Mouse (Mus musculus) left cerebral cortex, adult 9 months (tissue): ENCODE data around the gene Atp1a4.

Source experiments
- DNase-seq, 2 experiments: peaks; one replicate each; pipeline ENCODE4 v3.0.0; 2022; ENCODE audit warnings: low spot score in 2 of 2

Atp1a4 gene

GRCm38 (mm10) chr1:172258314-172258713 is at the start of gene Atp1a4:
TSS of gene Atp1a4 (minus strand) at chr1:172258414.
- no peak for DNase-seq

- DNase-seq = no peak
Observed at GRCm38 (mm10) chr1:172307936-172308335, 49.7 kb upstream of the Atp1a4 start.

- no peak for DNase-seq
Observed at GRCm38 (mm10) chr1:172306885-172307284, 48.7 kb upstream of the Atp1a4 start.

- no peak for DNase-seq
Observed at GRCm38 (mm10) chr1:172306196-172306595, 48.0 kb upstream of the Atp1a4 start.

GRCm38 (mm10) chr1:172305635-172306034 is 47.4 kb upstream of the Atp1a4 start:
- no peak for DNase-seq

GRCm38 (mm10) chr1:172305153-172305552 is 46.9 kb upstream of the Atp1a4 start:
- DNase-seq = no peak

- no peak for DNase-seq
Observed at GRCm38 (mm10) chr1:172304443-172304842, 46.2 kb upstream of the Atp1a4 start.

- no peak for DNase-seq
Observed at GRCm38 (mm10) chr1:172302851-172303250, 44.6 kb upstream of the Atp1a4 start.

- DNase-seq = no peak
Observed at GRCm38 (mm10) chr1:172302311-172302710, 44.1 kb upstream of the Atp1a4 start.

GRCm38 (mm10) chr1:172301180-172301579 is 43.0 kb upstream of the Atp1a4 start:
- peak in 1 of 2 experiments; percentile 42 for DNase-seq

- no peak for DNase-seq
Observed at GRCm38 (mm10) chr1:172300247-172300646, 42.0 kb upstream of the Atp1a4 start.

- DNase-seq = no peak
Observed at GRCm38 (mm10) chr1:172299528-172299927, 41.3 kb upstream of the Atp1a4 start.

- DNase-seq = peak in 1 of 2 experiments; percentile 73
Observed at GRCm38 (mm10) chr1:172297611-172298537, 39.7 kb upstream of the Atp1a4 start, which contains the start of gene Atp1a2. TSS of gene Atp1a2 (minus strand) at chr1:172298064.

- DNase-seq = no peak
Observed at GRCm38 (mm10) chr1:172296816-172297510, 38.7 kb upstream of the Atp1a4 start.

GRCm38 (mm10) chr1:172295751-172296197 is 37.6 kb upstream of the Atp1a4 start:
- no peak for DNase-seq

- peak in 1 of 2 experiments; percentile 41 for DNase-seq
Observed at GRCm38 (mm10) chr1:172293449-172293848, 35.2 kb upstream of the Atp1a4 start.

GRCm38 (mm10) chr1:172292880-172293279 is 34.7 kb upstream of the Atp1a4 start:
- DNase-seq = no peak

- DNase-seq = no peak
Observed at GRCm38 (mm10) chr1:172289617-172289946, 31.4 kb upstream of the Atp1a4 start.

- DNase-seq = no peak
Observed at GRCm38 (mm10) chr1:172288900-172289616, 30.8 kb upstream of the Atp1a4 start.

GRCm38 (mm10) chr1:172286740-172287139 is 28.5 kb upstream of the Atp1a4 start:
- no peak for DNase-seq

- no peak for DNase-seq
Observed at GRCm38 (mm10) chr1:172284221-172284620, 26.0 kb upstream of the Atp1a4 start.

- DNase-seq = no peak
Observed at GRCm38 (mm10) chr1:172283073-172283472, 24.9 kb upstream of the Atp1a4 start.
